Mouse (Mus musculus) stomach, postnatal 0 days (tissue): ENCODE measurements around the gene Kidins220. TPM values are rescaled to one million over a fixed set of nuclear protein-coding genes. Genes with fewer than 3 reads are reported as not detected.

Experiments used
- ATAC-seq: fragments of 200-750 bp; cut with Nextera tagmentation; 2 replicates; pipeline ENCODE4 v1.8.0; 2017; ENCODE audit not compliant: low FRiP score, low TSS enrichment
- DNase-seq: peaks from one replicate; pipeline ENCODE4 v3.0.0-alpha.2; 2016; ENCODE audit warnings: low spot score
- H3K27ac ChIP-seq: fragments of 300-500 bp; sonication (generic); replicated peaks from 2 replicates; pipeline ENCODE4 v1.5.1; 2014; ENCODE audit warnings: mild to moderate bottlenecking, control low read depth
- H3K27me3 ChIP-seq: fragments of 300-500 bp; sonication (generic); 2 replicates; pipeline ENCODE4 v1.6.1; 2014; ENCODE audit warnings: low read length; ENCODE audit not compliant: control insufficient read depth, insufficient read depth
- H3K36me3 ChIP-seq: fragments of 300-500 bp; sonication (generic); 2 replicates; pipeline ENCODE4 v1.6.1; 2014; ENCODE audit warnings: low read length, mixed read lengths; ENCODE audit not compliant: control insufficient read depth, insufficient read depth
- H3K4me1 ChIP-seq: fragments of 300-500 bp; sonication (generic); replicated peaks from 2 replicates; pipeline ENCODE4 v1.6.1; 2014; ENCODE audit warnings: antibody characterized with exemption; ENCODE audit not compliant: control insufficient read depth, insufficient read depth
- H3K4me2 ChIP-seq: fragments of 300-500 bp; sonication (generic); replicated peaks from 2 replicates; pipeline ENCODE4 v1.6.1; 2014; ENCODE audit warnings: low read depth, mild to moderate bottlenecking, control low read depth, moderate library complexity
- H3K4me3 ChIP-seq: fragments of 300-500 bp; sonication (generic); 2 replicates; pipeline ENCODE4 v1.5.1; 2014; ENCODE audit warnings: low read depth, low read length, control low read depth
- H3K9ac ChIP-seq: fragments of 300-500 bp; sonication (generic); 2 replicates; pipeline ENCODE4 v1.6.1; 2014; ENCODE audit warnings: mild to moderate bottlenecking, low read length, control low read depth, mixed read lengths
- H3K9me3 ChIP-seq: fragments of 300-500 bp; sonication (generic); 2 replicates; pipeline ENCODE4 v1.6.1; 2016; ENCODE audit warnings: low read length; ENCODE audit not compliant: control insufficient read depth
- CTCF ChIP-seq: IDR thresholded peaks from 2 replicates; pipeline ENCODE4 v1.5.1; 2016; ENCODE audit warnings: antibody characterized with exemption, low read depth, mild to moderate bottlenecking, moderate library complexity
- EP300 ChIP-seq: optimal IDR thresholded peaks from 2 replicates; pipeline ENCODE3; 2016; ENCODE audit warnings: antibody characterized with exemption
- WGBS: fragments of 180-500 bp; shearing (Covaris S2); extraction: QIAGEN DNeasy Blood & Tissue Kit; methylation state at CpG from one replicate; pipeline ENCODE4 v1.1.7; 2014; 5-methylcytosine and 5-hydroxymethylcytosine counted together
- polyA plus RNA-seq: library from polyadenylated mRNA; unstranded; fragments of >200 nt; fragmentation: Nextera tagmentation; extraction: Ambion mirVana; gene quantifications from 2 replicates; pipeline ENCODE4 v1.2.1, GENCODE M21; 2015

Gene Kidins220
- polyA plus RNA-seq, result 9.1 and 9.9 TPM in 2 replicates

DNA sequence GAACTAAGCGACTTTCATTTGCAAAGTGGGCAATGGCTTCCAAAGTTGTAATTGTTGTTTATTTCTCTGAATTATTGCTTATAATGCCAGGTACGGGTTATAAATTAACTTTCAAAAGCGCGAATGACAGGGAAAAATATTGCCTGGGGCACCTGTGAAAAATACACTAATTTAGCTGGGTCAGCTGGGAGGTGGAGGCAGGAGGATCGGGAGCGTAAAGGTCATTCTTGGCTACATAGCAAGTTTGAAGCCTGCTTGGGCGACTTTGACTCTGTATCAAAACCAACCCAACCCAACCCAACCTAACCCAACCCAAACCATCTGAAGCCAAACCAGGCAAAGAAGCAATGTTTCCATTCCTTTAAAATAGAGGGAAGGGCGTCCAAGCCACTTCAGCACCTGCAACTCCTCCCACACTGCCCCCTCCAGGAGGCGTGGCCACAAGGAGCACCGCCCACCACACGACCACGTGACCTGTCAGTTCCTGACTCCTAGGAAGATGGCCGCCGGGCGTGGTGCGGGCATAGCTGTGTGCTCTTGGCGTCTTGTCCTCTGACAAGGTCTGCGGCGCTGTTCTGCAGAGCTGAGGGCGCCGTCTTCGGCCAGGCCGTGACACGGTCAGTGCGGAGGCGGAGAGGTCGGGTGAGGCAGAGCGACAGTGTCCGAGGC, at the start of gene Kidins220:
Gene Kidins220 (plus strand): TSS at position 480 of the 669 bp plus-strand sequence.
- H3K9me3 ChIP-seq, result no peaks in the 10 kb centered on the region
- 15% methylated on average over 28 of the region's 29 CpGs for WGBS

DNA sequence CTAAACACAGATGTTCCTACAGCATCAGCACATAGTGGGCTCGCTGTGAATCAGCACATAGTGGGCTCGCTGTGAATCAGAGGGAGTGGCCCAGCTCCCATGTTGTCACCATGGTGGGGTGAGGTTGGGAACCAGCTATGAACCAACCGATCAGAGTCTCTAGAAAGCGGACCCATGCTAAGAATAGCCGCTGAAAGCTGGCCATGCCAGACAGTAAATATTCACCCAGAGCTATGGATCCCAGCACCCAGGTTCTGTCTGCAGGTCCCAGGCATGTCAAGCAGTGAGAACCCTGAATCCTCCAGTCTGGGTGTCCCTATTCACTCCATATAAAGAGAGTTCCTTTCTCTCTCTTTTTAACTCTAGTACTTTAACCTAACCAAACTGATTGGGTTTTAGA, 49.4 kb upstream of the Kidins220 start:
- 90% methylated on average over 5 of the region's 5 CpGs for WGBS
- H3K4me2 ChIP-seq, result no peak overlapping the region
- DNase-seq (no peak), ATAC-seq (no peak)
- H3K27ac ChIP-seq, result no peak overlapping the region
- H3K4me1 ChIP-seq, result no peaks in the 10 kb centered on the region
- H3K9me3 ChIP-seq, result no peaks in the 10 kb centered on the region
- no peak overlapping the region for H3K4me3 ChIP-seq
- H3K9ac ChIP-seq, result no peak overlapping the region
- no peaks in the 10 kb centered on the region for H3K27me3 ChIP-seq
- no peaks in the 10 kb centered on the region for H3K36me3 ChIP-seq
- TF ChIP-seq EP300, result no peak

More for the DNA sequence above, at the start of gene Kidins220:
- H3K27me3 ChIP-seq, result no peaks in the 10 kb centered on the region
- H3K4me1 ChIP-seq, result 0 out of 2 replicates have a peak, but pooled peaks cover 2% of the 10 kb centered on the region
- H3K4me3 ChIP-seq, result peak within 1 kb of the TSS; percentile 87
- H3K27ac ChIP-seq, result peak within 1 kb of the TSS; percentile 93
- TF ChIP-seq EP300, result no peak
- peak; percentile 54 for TF ChIP-seq CTCF
- H3K36me3 ChIP-seq, result no peaks in the 10 kb centered on the region
- ATAC-seq (peak; percentile 95), DNase-seq (peak; percentile 97)
- H3K4me2 ChIP-seq, result peak within 1 kb of the TSS; percentile 71
- peak within 1 kb of the TSS; percentile 73 for H3K9ac ChIP-seq

DNA sequence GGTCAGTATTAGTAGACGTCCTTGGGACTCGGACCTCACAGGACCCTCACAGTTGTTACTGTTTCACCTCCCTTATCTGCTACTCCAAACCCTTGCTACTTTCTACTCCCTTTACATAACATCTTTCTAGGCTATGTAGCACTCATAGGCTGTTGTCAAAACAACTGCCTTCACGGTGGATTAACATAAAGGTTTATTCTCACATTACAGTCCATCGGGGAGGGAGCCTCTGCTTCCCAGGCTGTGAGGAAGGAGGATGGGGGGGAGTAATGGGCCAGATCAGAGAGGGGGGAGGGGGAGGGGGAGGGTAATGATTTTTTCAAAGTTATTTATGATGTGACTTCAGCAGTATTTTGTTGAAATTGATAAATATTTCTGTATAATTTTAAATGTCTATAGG, 49.0 kb upstream of the Kidins220 start:
- ATAC-seq, result no peak

DNA sequence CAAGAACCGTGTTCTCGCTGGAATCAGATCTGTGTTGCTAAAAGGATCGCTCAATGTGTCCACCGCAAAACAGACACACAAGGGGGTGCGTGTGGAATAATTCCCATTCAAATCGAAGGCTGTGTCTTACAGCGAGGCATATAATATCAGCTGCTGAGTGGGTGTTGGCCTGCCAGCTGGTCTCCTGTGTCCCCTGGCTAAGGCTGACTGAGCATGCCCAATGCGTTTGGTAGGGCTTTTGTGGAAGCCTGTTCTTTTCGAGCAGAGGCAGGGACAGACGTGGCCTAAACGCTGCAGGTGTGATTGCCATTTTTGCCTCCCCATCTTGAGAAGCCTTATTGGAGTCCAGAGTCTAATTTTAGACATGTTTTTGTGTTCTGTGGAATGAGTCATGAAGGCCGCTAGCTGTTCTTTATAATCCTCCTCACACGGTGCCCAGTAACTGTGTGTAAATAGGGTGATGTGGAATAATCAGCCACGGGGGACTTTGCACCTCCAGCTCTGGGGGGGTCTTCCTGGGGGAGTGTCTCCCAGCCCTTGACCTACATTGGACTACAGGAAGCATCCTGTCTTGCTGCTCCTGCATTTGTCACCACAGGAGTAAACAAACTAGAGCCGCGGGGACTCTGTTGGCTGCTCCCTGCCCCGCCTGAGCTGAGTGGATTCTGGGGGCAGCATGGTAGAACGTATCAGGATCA, 46.5 kb upstream of the Kidins220 start:
- no peaks in the 10 kb centered on the region for H3K36me3 ChIP-seq
- no peaks in the 10 kb centered on the region for H3K27me3 ChIP-seq
- H3K4me1 ChIP-seq, result no peaks in the 10 kb centered on the region
- H3K27ac ChIP-seq, result no peak overlapping the region
- peak; percentile 91 for ATAC-seq
- no peaks in the 10 kb centered on the region for H3K9me3 ChIP-seq
- no peak overlapping the region for H3K9ac ChIP-seq
- H3K4me2 ChIP-seq, result no peak overlapping the region
- WGBS, result 53% methylated on average over 18 of the region's 18 CpGs
- TF ChIP-seq EP300, result no peak
- no peak overlapping the region for H3K4me3 ChIP-seq
- peak; percentile 71 for DNase-seq

More for the DNA sequence above, 49.0 kb upstream of the Kidins220 start:
- Histone ChIP-seq H3K9ac (no peak overlapping the region), H3K4me2 (no peak overlapping the region), H3K4me1 (no peaks in the 10 kb centered on the region), H3K27ac (no peak overlapping the region), H3K27me3 (no peaks in the 10 kb centered on the region), H3K4me3 (no peak overlapping the region), H3K9me3 (no peaks in the 10 kb centered on the region), H3K36me3 (no peaks in the 10 kb centered on the region)
- 59% methylated on average over 4 of the region's 4 CpGs for WGBS
- TF ChIP-seq CTCF (no peak), EP300 (no peak)
- no peak for DNase-seq

DNA sequence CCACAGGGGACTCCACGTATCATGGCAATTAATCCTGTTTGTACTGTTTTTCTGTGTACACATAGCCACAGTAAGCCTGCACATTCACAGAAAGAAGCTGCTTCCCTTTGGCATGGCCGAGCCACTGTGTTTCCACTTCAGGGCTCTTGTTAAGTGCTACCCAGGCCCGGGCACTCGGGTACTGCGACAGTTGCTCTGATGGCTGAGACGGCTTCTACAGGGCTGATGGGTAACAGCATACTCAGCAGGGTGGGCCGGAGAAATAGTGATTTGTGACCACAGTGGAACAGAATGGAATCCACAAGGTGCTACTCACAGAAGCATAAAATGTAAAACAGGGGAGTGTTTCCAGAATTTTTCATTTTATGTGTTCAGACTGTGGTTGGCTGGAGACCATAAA, 45.7 kb upstream of the Kidins220 start:
- no peaks in the 10 kb centered on the region for H3K27me3 ChIP-seq
- no peak overlapping the region for H3K9ac ChIP-seq
- H3K36me3 ChIP-seq, result no peaks in the 10 kb centered on the region
- no peak overlapping the region for H3K4me3 ChIP-seq
- DNase-seq, result peak; percentile 18
- no peak overlapping the region for H3K4me2 ChIP-seq
- no peak overlapping the region for H3K27ac ChIP-seq
- WGBS, result 87% methylated on average over 7 of the region's 7 CpGs
- no peaks in the 10 kb centered on the region for H3K9me3 ChIP-seq
- TF ChIP-seq CTCF (no peak), EP300 (no peak)
- no peak for ATAC-seq
- no peaks in the 10 kb centered on the region for H3K4me1 ChIP-seq

DNA sequence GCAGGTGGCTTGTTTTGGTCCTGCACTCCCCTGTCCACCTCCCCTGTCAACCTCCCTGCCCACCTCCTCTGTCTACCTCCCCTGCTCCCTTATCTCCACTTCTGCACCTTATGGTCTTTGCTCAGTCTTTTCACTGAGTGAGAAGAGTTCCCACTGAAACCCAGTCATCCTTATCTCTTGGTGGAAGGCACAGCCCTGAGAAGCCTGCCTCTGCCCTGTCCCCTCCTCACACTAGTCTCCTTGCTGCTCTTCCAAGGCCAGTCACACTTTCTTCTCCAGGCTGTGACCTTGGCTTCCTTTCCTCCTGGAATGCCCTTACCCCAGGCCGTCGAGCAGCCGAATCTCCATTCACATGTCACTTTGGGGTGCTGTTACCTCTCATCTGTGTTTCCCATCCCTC, 44.0 kb upstream of the Kidins220 start:
- no peaks in the 10 kb centered on the region for H3K4me1 ChIP-seq
- DNase-seq, result no peak
- no peak overlapping the region for H3K4me2 ChIP-seq
- TF ChIP-seq EP300 (no peak), CTCF (no peak)
- H3K27ac ChIP-seq, result no peak overlapping the region
- H3K36me3 ChIP-seq, result no peaks in the 10 kb centered on the region
- H3K4me3 ChIP-seq, result no peak overlapping the region
- H3K9ac ChIP-seq, result no peak overlapping the region
- H3K27me3 ChIP-seq, result no peaks in the 10 kb centered on the region
- 79% methylated on average over 3 of the region's 3 CpGs for WGBS
- H3K9me3 ChIP-seq, result no peaks in the 10 kb centered on the region
- no peak for ATAC-seq
